Mouse (Mus musculus): ENCODE results near the gene Aldh18a1. TPM values are rescaled to one million over a fixed set of nuclear protein-coding genes. Genes with fewer than 3 reads are reported as not detected.

Gene Aldh18a1
- polyA plus RNA-seq, 1 experiment = 14.8 TPM

- Histone ChIP-seq H3K4me1 (ENCODE audit: control insufficient read depth, insufficient read depth, low read length) (no peaks in the 10 kb centered on the region; the same call in 1 of the 2 replicates), H3K4me3 (replicated peaks; ENCODE audit: control insufficient read depth, low read depth, low read length) (no peak overlapping the region), H3K27ac (ENCODE audit: control insufficient read depth, insufficient read depth, low read depth, low read length, poor library complexity) (no peak overlapping the region)
- WGBS = 53% methylated on average over 2 of the region's 2 CpGs
- no peak for TF ChIP-seq POLR2A (IDR thresholded peaks at IDR 0.05; ENCODE audit: borderline replicate concordance, control insufficient read depth, low read depth, low read length)
- TF ChIP-seq CTCF (IDR thresholded peaks at IDR 0.05; ENCODE audit: control insufficient read depth, insufficient read depth, low read length) = no peak
Observed at GRCm38 (mm10) chr19:40530323-40530722, 57.9 kb downstream of the Aldh18a1 start.

GRCm38 (mm10) chr19:40528254-40528653 is 60.0 kb downstream of the Aldh18a1 start:
- Histone ChIP-seq H3K4me3 (replicated peaks; ENCODE audit: control insufficient read depth, low read depth, low read length) (no peak overlapping the region), H3K4me1 (ENCODE audit: control insufficient read depth, insufficient read depth, low read length) (no peaks in the 10 kb centered on the region; the same call in 1 of the 2 replicates), H3K27ac (ENCODE audit: control insufficient read depth, insufficient read depth, low read depth, low read length, poor library complexity) (no peak overlapping the region)
- TF ChIP-seq CTCF (IDR thresholded peaks at IDR 0.05; ENCODE audit: control insufficient read depth, insufficient read depth, low read length) = no peak

DNA sequence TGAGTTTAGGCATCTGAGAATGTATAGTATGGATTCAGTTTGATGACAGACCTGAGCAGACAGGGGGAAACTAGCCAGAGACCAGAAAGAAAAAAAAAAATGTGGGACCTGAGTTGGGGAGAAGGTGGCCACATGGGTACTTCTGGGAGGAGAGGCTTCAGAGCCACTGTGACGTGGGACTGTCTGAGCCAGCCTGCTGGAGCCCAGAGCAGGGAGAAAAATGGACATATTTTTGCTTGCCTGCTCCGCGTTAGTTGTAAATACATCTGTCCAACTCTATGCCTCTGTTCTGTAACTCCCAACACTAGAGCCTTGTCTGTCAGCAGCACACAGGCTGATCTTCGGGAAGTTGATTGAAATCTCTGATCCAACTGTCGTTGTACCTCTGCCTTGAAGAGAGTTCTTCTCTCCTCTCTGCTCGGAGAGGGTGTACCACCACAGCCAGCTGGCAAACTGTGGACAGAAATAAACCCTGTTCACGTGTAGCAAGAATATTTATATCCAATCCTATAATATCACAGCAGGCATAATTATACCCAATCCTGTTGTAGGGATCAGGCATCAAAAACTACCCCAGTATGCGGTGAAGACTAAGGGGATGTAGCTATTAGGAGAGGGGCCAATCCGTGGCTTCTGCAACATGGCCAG is 61.8 kb downstream of the Aldh18a1 start:
- H3K4me3 ChIP-seq (replicated peaks; ENCODE audit: control insufficient read depth, low read depth, low read length) = no peak overlapping the region
- no peaks in the 10 kb centered on the region; the same call in 1 of the 2 replicates for H3K4me1 ChIP-seq (ENCODE audit: control insufficient read depth, insufficient read depth, low read length)
- 83% methylated on average over 9 of the region's 9 CpGs for WGBS
- TF ChIP-seq CTCF (IDR thresholded peaks at IDR 0.05; ENCODE audit: control insufficient read depth, insufficient read depth, low read length) (no peak), POLR2A (IDR thresholded peaks at IDR 0.05; ENCODE audit: borderline replicate concordance, control insufficient read depth, low read depth, low read length) (no peak)
- no peak overlapping the region for H3K27ac ChIP-seq (ENCODE audit: control insufficient read depth, insufficient read depth, low read depth, low read length, poor library complexity)

- 83% methylated on average over 8 of the region's 8 CpGs for WGBS
- TF ChIP-seq CTCF (IDR thresholded peaks at IDR 0.05; ENCODE audit: control insufficient read depth, insufficient read depth, low read length) = no peak
- no peak overlapping the region for H3K4me3 ChIP-seq (replicated peaks; ENCODE audit: control insufficient read depth, low read depth, low read length)
- H3K4me1 ChIP-seq (ENCODE audit: control insufficient read depth, insufficient read depth, low read length) = no peaks in the 10 kb centered on the region; the same call in 1 of the 2 replicates
- no peak overlapping the region for H3K27ac ChIP-seq (ENCODE audit: control insufficient read depth, insufficient read depth, low read depth, low read length, poor library complexity)
Observed at GRCm38 (mm10) chr19:40523431-40524005, 64.7 kb downstream of the Aldh18a1 start.

- WGBS = 82% methylated on average over 5 of the region's 5 CpGs
- Histone ChIP-seq H3K27ac (ENCODE audit: control insufficient read depth, insufficient read depth, low read depth, low read length, poor library complexity) (no peak overlapping the region), H3K4me1 (ENCODE audit: control insufficient read depth, insufficient read depth, low read length) (no peaks in the 10 kb centered on the region; the same call in 1 of the 2 replicates), H3K4me3 (replicated peaks; ENCODE audit: control insufficient read depth, low read depth, low read length) (no peak overlapping the region)
- no peak for TF ChIP-seq POLR2A (IDR thresholded peaks at IDR 0.05; ENCODE audit: borderline replicate concordance, control insufficient read depth, low read depth, low read length)
- no peak for TF ChIP-seq CTCF (IDR thresholded peaks at IDR 0.05; ENCODE audit: control insufficient read depth, insufficient read depth, low read length)
Observed at GRCm38 (mm10) chr19:40520403-40520802, 67.9 kb downstream of the Aldh18a1 start.

GRCm38 (mm10) chr19:40518706-40519105 is 69.6 kb downstream of the Aldh18a1 start:
- H3K4me1 ChIP-seq (ENCODE audit: control insufficient read depth, insufficient read depth, low read length) = no peaks in the 10 kb centered on the region
- 50% methylated on average over 1 of the region's 1 CpGs for WGBS
- no peak for TF ChIP-seq POLR2A (IDR thresholded peaks at IDR 0.05; ENCODE audit: borderline replicate concordance, control insufficient read depth, low read depth, low read length)
- no peak for TF ChIP-seq CTCF (IDR thresholded peaks at IDR 0.05; ENCODE audit: control insufficient read depth, insufficient read depth, low read length)
- H3K4me3 ChIP-seq (replicated peaks; ENCODE audit: control insufficient read depth, low read depth, low read length) = no peak overlapping the region
- no peak overlapping the region for H3K27ac ChIP-seq (ENCODE audit: control insufficient read depth, insufficient read depth, low read depth, low read length, poor library complexity)

GRCm38 (mm10) chr19:40515596-40515995 is 72.7 kb downstream of the Aldh18a1 start:
- 78% methylated on average over 3 of the region's 3 CpGs for WGBS
- Histone ChIP-seq H3K4me3 (replicated peaks; ENCODE audit: control insufficient read depth, low read depth, low read length) (no peak overlapping the region), H3K4me1 (ENCODE audit: control insufficient read depth, insufficient read depth, low read length) (no peaks in the 10 kb centered on the region; the same call in 1 of the 2 replicates), H3K27ac (ENCODE audit: control insufficient read depth, insufficient read depth, low read depth, low read length, poor library complexity) (no peak overlapping the region)
- TF ChIP-seq POLR2A (IDR thresholded peaks at IDR 0.05; ENCODE audit: borderline replicate concordance, control insufficient read depth, low read depth, low read length) = no peak
- no peak for TF ChIP-seq CTCF (IDR thresholded peaks at IDR 0.05; ENCODE audit: control insufficient read depth, insufficient read depth, low read length)

DNA sequence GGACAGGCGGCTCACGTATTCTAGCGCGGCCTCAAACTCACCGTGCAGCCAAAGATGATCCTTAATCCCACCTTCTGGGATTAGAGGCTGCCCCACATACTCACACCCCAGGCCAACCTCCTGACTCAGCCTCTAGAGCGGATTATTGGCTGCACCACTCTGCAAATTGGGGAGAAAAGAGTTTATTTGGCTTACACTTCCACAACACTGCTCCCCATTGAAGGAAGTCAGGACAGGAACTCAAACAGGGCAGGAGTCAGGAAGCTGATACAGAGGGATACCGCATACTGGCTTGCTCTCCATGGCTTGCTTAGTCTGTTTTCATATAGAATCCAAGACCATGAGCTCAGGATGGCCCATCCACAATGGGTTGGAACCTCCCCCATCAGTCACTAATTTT is 73.9 kb downstream of the Aldh18a1 start:
- TF ChIP-seq POLR2A (IDR thresholded peaks at IDR 0.05; ENCODE audit: borderline replicate concordance, control insufficient read depth, low read depth, low read length) = no peak
- no peak for TF ChIP-seq CTCF (IDR thresholded peaks at IDR 0.05; ENCODE audit: control insufficient read depth, insufficient read depth, low read length)
- WGBS = 89% methylated on average over 7 of the region's 7 CpGs
- Histone ChIP-seq H3K4me3 (replicated peaks; ENCODE audit: control insufficient read depth, low read depth, low read length) (no peak overlapping the region), H3K27ac (ENCODE audit: control insufficient read depth, insufficient read depth, low read depth, low read length, poor library complexity) (no peak overlapping the region), H3K4me1 (ENCODE audit: control insufficient read depth, insufficient read depth, low read length) (no peaks in the 10 kb centered on the region; the same call in 1 of the 2 replicates)
